Mouse (Mus musculus) lung, adult 2 months (tissue): ENCODE results near the gene Tprg.

ENCODE experiments used
- CTCF ChIP-seq: fragments of 200-500 bp; IDR thresholded peaks from 2 replicates; pipeline ENCODE4 v1.5.1; 2011; ENCODE audit warnings: mild to moderate bottlenecking, low read length, control low read depth; ENCODE audit not compliant: insufficient read depth
- POLR2A ChIP-seq: fragments of 200-500 bp; IDR thresholded peaks from 2 replicates; pipeline ENCODE4 v1.6.1; 2011; ENCODE audit warnings: low read depth, mild to moderate bottlenecking, control low read depth, low read length, borderline replicate concordance; ENCODE audit errors: extremely low read depth

- no peak for TF ChIP-seq CTCF
- no peak for TF ChIP-seq POLR2A
Measured at GRCm38 (mm10) chr16:25333279-25334219, 46.9 kb downstream of the Tprg start.
